Mouse (Mus musculus) effector memory CD4-positive, alpha-beta T cell, adult 7 months (primary cell): Measurements from ENCODE around the gene Flcn. TPM values are rescaled to one million over a fixed set of nuclear protein-coding genes. Genes with fewer than 3 reads are reported as not detected.

Experiments
- polyA plus RNA-seq: library from polyadenylated mRNA; unstranded; fragments of 100-300 nt; shearing (Covaris generic); gene quantifications from one replicate; pipeline ENCODE4 v1.2.1, GENCODE M21; 2017

Gene Flcn
- 41.1 TPM for polyA plus RNA-seq

GRCm38 (mm10) chr11:59809670-59810474 is at the start of gene Flcn:
Gene Flcn, minus strand, starts transcription at chr11:59810016.

GRCm38 (mm10) chr11:59839459-59840126 is 29.8 kb upstream of the Flcn start, which contains the start of gene Cops3:
Gene Cops3, minus strand, starts transcription at chr11:59839838.

GRCm38 (mm10) chr11:59839008-59839458 is 29.2 kb upstream of the Flcn start, which contains the start of gene Nt5m:
Gene Nt5m, plus strand, starts transcription at chr11:59839447.

GRCm38 (mm10) chr11:59787199-59787781 is 22.5 kb downstream of the Flcn start, which contains the start of gene Pld6:
Gene Pld6, minus strand, starts transcription at chr11:59787645.

Other genes starting within 250 kb of the Flcn start
- not detected for gene Olfr222, start 233.8 kb downstream of the Flcn start, polyA plus RNA-seq
- gene Olfr223, start 216.7 kb downstream of the Flcn start, polyA plus RNA-seq: not detected
- gene Mprip, start 148.7 kb downstream of the Flcn start, polyA plus RNA-seq: 76.8 TPM
- gene Pld6, start 22.4 kb downstream of the Flcn start, polyA plus RNA-seq: not detected
- 10.1 TPM for gene Nt5m, start 29.4 kb upstream of the Flcn start, polyA plus RNA-seq
- gene Cops3, start 29.8 kb upstream of the Flcn start, polyA plus RNA-seq: 82.9 TPM
- gene Med9, start 138.2 kb upstream of the Flcn start, polyA plus RNA-seq: 7.7 TPM
- 1.2 TPM for gene Rasd1, start 154.9 kb upstream of the Flcn start, polyA plus RNA-seq
- gene Pemt, start 236.5 kb upstream of the Flcn start, polyA plus RNA-seq: 2.9 TPM